Mouse (Mus musculus) forebrain, embryonic 15.5 days (tissue): ENCODE data around the gene Sdccag8. TPM values are rescaled to one million over a fixed set of nuclear protein-coding genes. Genes with fewer than 3 reads are reported as not detected.
A peak's percentile ranks its signal among the peaks of the same experiment; 100 is the strongest.

Experiments
- ATAC-seq: fragments of 200-750 bp; cut with Nextera tagmentation; replicated peaks from 2 replicates; pipeline ENCODE4 v1.8.0; 2017; ENCODE audit warnings: mild to moderate bottlenecking, moderate TSS enrichment, moderate library complexity
- H3K27ac ChIP-seq: fragments of 300-500 bp; sonication (generic); replicated peaks from 2 replicates; pipeline ENCODE4 v1.5.1; 2015; ENCODE audit warnings: mild to moderate bottlenecking, inconsistent platforms
- H3K27me3 ChIP-seq: fragments of 300-500 bp; sonication (generic); 2 replicates; pipeline ENCODE4 v1.6.1; 2015; ENCODE audit warnings: inconsistent platforms
- H3K36me3 ChIP-seq: fragments of 300-500 bp; sonication (generic); 2 replicates; pipeline ENCODE4 v1.6.1; 2015; ENCODE audit warnings: mild to moderate bottlenecking, inconsistent platforms
- H3K4me1 ChIP-seq: fragments of 300-500 bp; sonication (generic); 2 replicates; pipeline ENCODE4 v1.6.1; 2015; ENCODE audit warnings: inconsistent platforms
- H3K4me2 ChIP-seq: fragments of 300-500 bp; sonication (generic); replicated peaks from 2 replicates; pipeline ENCODE4 v1.6.1; 2015; ENCODE audit warnings: mild to moderate bottlenecking, inconsistent platforms
- H3K4me3 ChIP-seq: fragments of 300-500 bp; sonication (generic); 2 replicates; pipeline ENCODE4 v1.5.1; 2015; ENCODE audit warnings: mild to moderate bottlenecking, inconsistent platforms
- H3K9ac ChIP-seq: fragments of 300-500 bp; sonication (generic); replicated peaks from 2 replicates; pipeline ENCODE4 v1.6.1; 2015; ENCODE audit warnings: mild to moderate bottlenecking, inconsistent platforms
- H3K9me3 ChIP-seq: fragments of 300-500 bp; sonication (generic); 2 replicates; pipeline ENCODE4 v1.6.1; 2016; ENCODE audit warnings: inconsistent platforms
- whole genome bisulfite sequencing: fragments of 180-500 bp; shearing (Covaris S2); methylation state at CpG from one replicate; pipeline ENCODE4 v1.1.7; 2015; ENCODE audit warnings: mixed read lengths; 5-methylcytosine and 5-hydroxymethylcytosine counted together
- polyA plus RNA-seq: library from polyadenylated mRNA; unstranded; fragments of >200 nt; fragmentation: Nextera tagmentation; extraction: Ambion mirVana; gene quantifications from 2 replicates; pipeline ENCODE4 v1.2.1, GENCODE M21; 2015

Sdccag8 gene
- polyA plus RNA-seq, 1 experiment from 2014 or later: 33.8 TPM

GRCm38 (mm10) chr1:176994707-176995418, 180.4 kb downstream of the Sdccag8 start:
- Histone ChIP-seq H3K4me1 (peaks cover 75% of the 10 kb centered on the region), H3K9me3 (no peaks in the 10 kb centered on the region), H3K4me2 (no peak overlapping the region), H3K27ac (peak overlapping the region; percentile 99), H3K36me3 (no peaks in the 10 kb centered on the region), H3K4me3 (no peak overlapping the region), H3K27me3 (no peaks in the 10 kb centered on the region), H3K9ac (no peak overlapping the region)
- 11% methylated on average over 11 of the region's 11 CpGs for WGBS
- ATAC-seq: peak; percentile 59

DNA sequence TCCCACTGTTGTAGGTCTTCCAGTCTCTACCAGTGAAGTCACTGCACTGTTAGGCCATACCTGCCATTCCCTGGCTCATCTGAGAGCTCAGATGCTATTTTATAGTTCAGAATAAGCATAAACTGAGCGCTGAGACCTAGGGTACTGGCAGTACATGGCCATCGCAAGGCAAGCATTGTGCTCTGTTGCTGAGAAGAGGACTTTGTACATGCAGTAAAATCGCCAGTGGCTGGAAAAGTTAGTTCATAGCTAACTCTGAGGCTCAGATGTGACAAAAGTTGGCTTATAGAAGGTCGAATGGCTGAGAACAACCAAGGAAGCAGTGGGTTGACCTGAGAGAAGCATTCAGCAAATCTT, 180.9 kb downstream of the Sdccag8 start:
- H3K27me3 ChIP-seq: no peaks in the 10 kb centered on the region
- ATAC-seq: no peak
- 80% methylated on average over 4 of the region's 4 CpGs for WGBS
- H3K4me1 ChIP-seq: peaks cover 71% of the 10 kb centered on the region
- no peak overlapping the region for H3K4me2 ChIP-seq
- no peaks in the 10 kb centered on the region for H3K36me3 ChIP-seq
- no peak overlapping the region for H3K4me3 ChIP-seq
- H3K9me3 ChIP-seq: no peaks in the 10 kb centered on the region
- H3K9ac ChIP-seq: no peak overlapping the region
- peak overlapping the region; percentile 99 for H3K27ac ChIP-seq

DNA sequence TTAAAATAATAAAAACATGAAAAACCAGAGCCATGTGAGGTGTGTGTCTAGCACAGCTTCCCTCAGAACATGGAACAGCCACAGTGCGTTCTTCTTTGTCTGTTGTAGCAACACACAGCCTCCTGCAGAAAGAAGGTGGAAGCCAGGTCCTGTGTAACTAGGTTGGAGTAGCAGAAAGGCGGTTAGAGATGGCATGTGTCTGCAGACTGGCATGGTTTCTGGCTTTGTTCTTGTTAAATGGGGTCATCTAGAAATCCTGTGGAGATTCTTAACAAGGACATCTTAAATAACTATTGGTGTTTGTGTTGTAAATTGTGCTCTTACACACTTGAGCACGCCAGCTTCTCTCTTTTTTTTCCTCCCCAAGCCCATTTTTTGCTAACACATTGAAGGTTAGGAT, 181.7 kb downstream of the Sdccag8 start:
- Histone ChIP-seq H3K9ac (no peak overlapping the region), H3K4me3 (no peak overlapping the region)

DNA sequence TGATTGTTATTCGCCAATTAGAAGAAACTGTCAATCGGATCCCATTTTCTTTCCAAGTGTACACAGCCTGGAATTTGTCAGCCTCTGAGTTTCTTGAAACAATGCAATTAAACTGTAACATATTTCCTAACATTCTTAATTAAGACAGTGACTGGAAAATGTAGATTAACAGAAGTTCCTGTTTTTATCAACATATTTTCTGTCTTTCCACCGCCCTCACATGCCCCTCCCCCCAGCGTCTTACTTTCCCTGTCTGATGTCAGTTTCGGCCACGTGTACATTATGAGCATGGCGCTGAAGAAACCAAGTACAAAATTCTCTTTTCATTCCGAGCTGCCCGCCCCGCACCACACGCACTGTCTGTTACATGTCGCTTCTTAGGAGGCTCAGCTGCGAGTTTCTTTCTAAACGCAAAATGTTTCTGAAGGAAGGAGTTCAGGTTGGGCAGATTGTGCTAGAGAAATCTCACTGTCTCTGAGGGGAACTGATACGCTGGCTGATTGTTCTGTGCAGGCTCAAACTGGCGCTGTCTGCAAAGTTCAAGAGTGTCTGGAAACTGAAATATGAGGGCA, 182.3 kb downstream of the Sdccag8 start:
- H3K27me3 ChIP-seq: no peaks in the 10 kb centered on the region
- no peak for ATAC-seq
- no peak overlapping the region for H3K4me3 ChIP-seq
- peak overlapping the region; percentile 99 for H3K27ac ChIP-seq
- H3K36me3 ChIP-seq: no peaks in the 10 kb centered on the region
- peaks cover 76% of the 10 kb centered on the region for H3K4me1 ChIP-seq
- WGBS: 6% methylated on average over 16 of the region's 16 CpGs
- H3K9ac ChIP-seq: peak overlapping the region; percentile 47
- H3K9me3 ChIP-seq: no peaks in the 10 kb centered on the region
- peak overlapping the region; percentile 33 for H3K4me2 ChIP-seq

More for the DNA sequence above, 181.7 kb downstream of the Sdccag8 start:
- no peaks in the 10 kb centered on the region for H3K27me3 ChIP-seq
- H3K27ac ChIP-seq: peak overlapping the region; percentile 99
- H3K9me3 ChIP-seq: no peaks in the 10 kb centered on the region
- no peak for ATAC-seq
- WGBS: 28% methylated on average over 3 of the region's 3 CpGs
- H3K4me1 ChIP-seq: peaks cover 72% of the 10 kb centered on the region
- H3K36me3 ChIP-seq: no peaks in the 10 kb centered on the region
- no peak overlapping the region for H3K4me2 ChIP-seq

GRCm38 (mm10) chr1:176997254-176997653, 182.8 kb downstream of the Sdccag8 start:
- no peak for ATAC-seq
- Histone ChIP-seq H3K4me3 (no peak overlapping the region), H3K4me1 (peaks cover 76% of the 10 kb centered on the region), H3K9ac (peak overlapping the region; percentile 47), H3K4me2 (peak overlapping the region; percentile 42), H3K27me3 (no peaks in the 10 kb centered on the region), H3K27ac (peak overlapping the region; percentile 99), H3K9me3 (no peaks in the 10 kb centered on the region), H3K36me3 (no peaks in the 10 kb centered on the region)
- 10% methylated on average over 6 of the region's 6 CpGs for WGBS

- Histone ChIP-seq H3K4me3 (peak overlapping the region; percentile 19; the same call in 1 of the 2 replicates), H3K27me3 (no peaks in the 10 kb centered on the region), H3K4me2 (peak overlapping the region; percentile 42), H3K36me3 (no peaks in the 10 kb centered on the region), H3K27ac (peak overlapping the region; percentile 99), H3K9me3 (no peaks in the 10 kb centered on the region), H3K9ac (peak overlapping the region; percentile 47), H3K4me1 (peaks cover 75% of the 10 kb centered on the region)
- 22% methylated on average over 33 of the region's 33 CpGs for WGBS
- peak; percentile 9; the same call in 1 of the 2 replicates for ATAC-seq
Measured at GRCm38 (mm10) chr1:176997711-176998689, 183.5 kb downstream of the Sdccag8 start.

DNA sequence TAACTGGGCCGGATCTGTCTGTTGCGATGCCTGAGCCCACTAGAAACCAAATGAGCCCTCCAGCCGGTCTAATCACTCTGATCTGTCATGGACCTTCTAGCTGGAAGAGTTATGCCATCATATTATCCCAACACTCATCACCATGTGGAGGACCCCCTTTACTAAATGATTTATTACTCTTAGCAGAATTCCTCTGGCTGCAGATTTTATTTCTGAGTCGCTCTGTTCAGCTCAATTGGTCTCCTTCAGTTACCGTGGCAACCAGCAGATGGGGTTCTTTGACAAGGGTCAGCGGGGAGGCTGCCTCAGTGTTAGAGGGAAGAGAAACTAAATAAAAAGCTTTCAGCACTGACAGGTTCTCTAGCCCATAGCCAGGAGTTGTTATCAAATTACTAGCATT, 184.6 kb downstream of the Sdccag8 start:
- H3K9ac ChIP-seq: no peak overlapping the region

GRCm38 (mm10) chr1:177002951-177003350, 188.5 kb downstream of the Sdccag8 start:
- peak overlapping the region; percentile 29; the same call in 1 of the 2 replicates for H3K27ac ChIP-seq
- H3K27me3 ChIP-seq: no peaks in the 10 kb centered on the region
- no peak overlapping the region for H3K9ac ChIP-seq

More for the DNA sequence above, 184.6 kb downstream of the Sdccag8 start:
- 7% methylated on average over 6 of the region's 6 CpGs for WGBS
- Histone ChIP-seq H3K9me3 (no peaks in the 10 kb centered on the region), H3K4me2 (no peak overlapping the region), H3K27me3 (no peaks in the 10 kb centered on the region), H3K36me3 (no peaks in the 10 kb centered on the region), H3K4me1 (peaks cover 75% of the 10 kb centered on the region), H3K4me3 (no peak overlapping the region), H3K27ac (peak overlapping the region; percentile 99)
- peak; percentile 44 for ATAC-seq

GRCm38 (mm10) chr1:177004041-177004741, 189.7 kb downstream of the Sdccag8 start:
- ATAC-seq: no peak
- Histone ChIP-seq H3K4me2 (no peak overlapping the region), H3K36me3 (no peaks in the 10 kb centered on the region), H3K27me3 (no peaks in the 10 kb centered on the region), H3K9me3 (no peaks in the 10 kb centered on the region), H3K27ac (peak overlapping the region; percentile 20; the same call in 1 of the 2 replicates), H3K9ac (no peak overlapping the region), H3K4me1 (peaks cover 30% of the 10 kb centered on the region), H3K4me3 (no peak overlapping the region)
- 61% methylated on average over 4 of the region's 4 CpGs for WGBS

More at GRCm38 (mm10) chr1:177002951-177003350, 188.5 kb downstream of the Sdccag8 start:
- H3K9me3 ChIP-seq: no peaks in the 10 kb centered on the region
- H3K36me3 ChIP-seq: no peaks in the 10 kb centered on the region
- ATAC-seq: peak; percentile 59
- H3K4me3 ChIP-seq: no peak overlapping the region
- H3K4me1 ChIP-seq: peaks cover 42% of the 10 kb centered on the region
- H3K4me2 ChIP-seq: no peak overlapping the region
- WGBS: 10% methylated on average over 6 of the region's 6 CpGs

- Histone ChIP-seq H3K4me2 (no peak overlapping the region), H3K4me3 (no peak overlapping the region), H3K9ac (no peak overlapping the region), H3K27me3 (no peaks in the 10 kb centered on the region), H3K9me3 (no peaks in the 10 kb centered on the region), H3K36me3 (no peaks in the 10 kb centered on the region), H3K27ac (no peak overlapping the region), H3K4me1 (peaks cover 38% of the 10 kb centered on the region)
- 78% methylated on average over 3 of the region's 3 CpGs for WGBS
- no peak for ATAC-seq
Measured at GRCm38 (mm10) chr1:177007405-177007804, 192.9 kb downstream of the Sdccag8 start.

GRCm38 (mm10) chr1:177008777-177009176, 194.3 kb downstream of the Sdccag8 start:
- Histone ChIP-seq H3K27me3 (no peaks in the 10 kb centered on the region), H3K36me3 (no peaks in the 10 kb centered on the region), H3K9me3 (no peaks in the 10 kb centered on the region), H3K4me2 (no peak overlapping the region), H3K27ac (no peak overlapping the region), H3K9ac (no peak overlapping the region), H3K4me1 (peaks cover 29% of the 10 kb centered on the region), H3K4me3 (no peak overlapping the region)
- ATAC-seq: no peak
- 77% methylated on average over 1 of the region's 1 CpGs for WGBS
